Mouse (Mus musculus) CD8-positive naive resting alpha-beta T cell, adult 2 months (primary cell): ENCODE measurements around the gene Myo18b.

Source experiments
- DNase-seq, 2 experiments: peaks; one replicate each; pipeline ENCODE4 v3.0.0; 2022; ENCODE audit warnings: low read depth in 2 of 2, low spot score in 2 of 2

Gene Myo18b

GRCm38 (mm10) chr5:112640651-112641050, 255.5 kb downstream of the Myo18b start:
- DNase-seq: no peak
